In genomic region chr4:138851463-138851862, GRCm38 (mm10) we compare ENCODE assay signal across 8 mouse cellular contexts. TPM values are rescaled to one million over a fixed set of nuclear protein-coding genes. Genes with fewer than 3 reads are reported as not detected.
DNase-seq lines count a peak whose midpoint lies in the region; ATAC-seq and TF ChIP-seq lines count a peak whose summit lies in the region.

No protein-coding gene starts in this region.

- peak; percentile 100 for TF ChIP-seq CTCF in midbrain, postnatal 0 days (IDR thresholded peaks at IDR 0.05)

- no peak overlapping the region for H3K9ac ChIP-seq in kidney, embryonic 15.5 days
- no peak overlapping the region for H3K9ac ChIP-seq in intestine, embryonic 16.5 days (ENCODE audit: low read depth, low read length)
- no peak overlapping the region for H3K9ac ChIP-seq in midbrain, postnatal 0 days (replicated peaks; ENCODE audit: low read length, poor library complexity, severe bottlenecking)

- ATAC-seq in kidney, embryonic 15.5 days (replicated peaks; ENCODE audit: low FRiP score): no peak
- ATAC-seq in intestine, embryonic 16.5 days: peak; percentile 44; the same call in 1 of the 2 replicates
- ATAC-seq in midbrain, postnatal 0 days (ENCODE audit: low FRiP score): no peak

- no peaks in the 10 kb centered on the region for H3K36me3 ChIP-seq in kidney, embryonic 15.5 days
- no peaks in the 10 kb centered on the region for H3K36me3 ChIP-seq in intestine, embryonic 16.5 days (ENCODE audit: control insufficient read depth, insufficient read depth, low read length)
- H3K36me3 ChIP-seq in midbrain, postnatal 0 days (ENCODE audit: insufficient read depth, low read length): no peaks in the 10 kb centered on the region

- H3K27ac ChIP-seq in kidney, embryonic 15.5 days: no peak overlapping the region
- H3K27ac ChIP-seq in intestine, embryonic 16.5 days (ENCODE audit: low read length): no peak overlapping the region
- H3K27ac ChIP-seq in midbrain, postnatal 0 days (ENCODE audit: low read depth, low read length): no peak overlapping the region

- 0 out of 2 replicates have a peak, but pooled peaks cover 9% of the 10 kb centered on the region for H3K27me3 ChIP-seq in kidney, embryonic 15.5 days
- no peaks in the 10 kb centered on the region for H3K27me3 ChIP-seq in intestine, embryonic 16.5 days (replicated peaks; ENCODE audit: control insufficient read depth, insufficient read depth, low read length)
- H3K27me3 ChIP-seq in midbrain, postnatal 0 days (ENCODE audit: insufficient read depth, low read length): no peaks in the 10 kb centered on the region

- no peaks in the 10 kb centered on the region for H3K4me1 ChIP-seq in kidney, embryonic 15.5 days
- no peaks in the 10 kb centered on the region for H3K4me1 ChIP-seq in intestine, embryonic 16.5 days (ENCODE audit: control insufficient read depth, insufficient read depth, low read length)
- 0 out of 2 replicates have a peak, but pooled peaks cover 3% of the 10 kb centered on the region for H3K4me1 ChIP-seq in midbrain, postnatal 0 days (ENCODE audit: insufficient read depth, low read length)

- 3% methylated on average over 4 of the region's 4 CpGs for WGBS in kidney, embryonic 15.5 days
- WGBS in intestine, embryonic 16.5 days: 2% methylated on average over 4 of the region's 4 CpGs
- WGBS in midbrain, postnatal 0 days: 3% methylated on average over 4 of the region's 4 CpGs

- no peaks in the 10 kb centered on the region for H3K9me3 ChIP-seq in kidney, embryonic 15.5 days (replicated peaks)
- H3K9me3 ChIP-seq in intestine, embryonic 16.5 days (ENCODE audit: control insufficient read depth, low read length): no peaks in the 10 kb centered on the region
- no peaks in the 10 kb centered on the region for H3K9me3 ChIP-seq in midbrain, postnatal 0 days (ENCODE audit: low read length)

- H3K4me3 ChIP-seq in kidney, embryonic 15.5 days (replicated peaks): no peak overlapping the region
- no peak overlapping the region for H3K4me3 ChIP-seq in intestine, embryonic 16.5 days (ENCODE audit: low read length)
- H3K4me3 ChIP-seq in midbrain, postnatal 0 days (ENCODE audit: low read depth, low read length): no peak overlapping the region

- peak; percentile 24 for DNase-seq in kidney, adult 11 months
- peak; percentile 89 to 93 for DNase-seq in cerebellum, postnatal 10 days
- peak; percentile 73 to 83 for DNase-seq in frontal cortex, postnatal 14 days (ENCODE audit: low spot score in 2 of 2)
- peak; percentile 78 to 92 for DNase-seq in left cerebral cortex, postnatal 25 days (ENCODE audit: low spot score in 2 of 2)
- peak; percentile 79 for DNase-seq in midbrain, postnatal 0 days (ENCODE audit: low spot score)
- peak; percentile 30 to 57 for DNase-seq in spleen, postnatal 14 days (ENCODE audit: low spot score in 2 of 2)

- no peak overlapping the region for H3K4me2 ChIP-seq in kidney, embryonic 15.5 days
- no peak overlapping the region for H3K4me2 ChIP-seq in intestine, embryonic 16.5 days (ENCODE audit: low read depth, low read length)
- no peak overlapping the region for H3K4me2 ChIP-seq in midbrain, postnatal 0 days (ENCODE audit: low read depth, low read length, poor library complexity, severe bottlenecking)

- intact Hi-C loops in left cerebral cortex, postnatal 25 days (cut with DNase I): loop anchor here (1.0 to 10.0 kb wide), 4 partner anchors 103 to 527 kb away; partner anchors contain the start of gene Pink1

RNA-seq across cellular contexts. Expression of gene Pla2g5, which starts 11.8 kb away (rescaled TPM):
- polyA plus RNA-seq in kidney, embryonic 15.5 days (2015; fragmentation: Nextera tagmentation; extraction: Ambion mirVana): 0.38 and 0.55 TPM in 2 replicates
- 0.15 and 0.23 TPM in 2 replicates for polyA plus RNA-seq in intestine, embryonic 16.5 days (2015; fragmentation: Nextera tagmentation; extraction: Ambion mirVana)
- total RNA-seq in left cerebral cortex, postnatal 25 days (2021): 1 to 10 TPM; 7.0 to 7.9 TPM
- 0.76 and 2.5 TPM in 2 replicates for total RNA-seq in midbrain, postnatal 0 days (2014; rRNA removed)
- 0.64 and 0.81 TPM in 2 replicates for polyA plus RNA-seq in midbrain, postnatal 0 days (2015; fragmentation: Nextera tagmentation; extraction: Ambion mirVana)

RNA-seq across cellular contexts. Expression of gene Gm13030, which starts 22.3 kb away (rescaled TPM):
- not detected in 2 replicates for polyA plus RNA-seq in kidney, embryonic 15.5 days (2015; fragmentation: Nextera tagmentation; extraction: Ambion mirVana)
- polyA plus RNA-seq in intestine, embryonic 16.5 days (2015; fragmentation: Nextera tagmentation; extraction: Ambion mirVana): not detected in 2 replicates
- total RNA-seq in left cerebral cortex, postnatal 25 days (2021): not detected
- not detected in 2 replicates for total RNA-seq in midbrain, postnatal 0 days (2014; rRNA removed)
- polyA plus RNA-seq in midbrain, postnatal 0 days (2015; fragmentation: Nextera tagmentation; extraction: Ambion mirVana): not detected in 2 replicates

RNA-seq across cellular contexts. Expression of gene Pla2g2e, which starts 26.3 kb away (rescaled TPM):
- polyA plus RNA-seq in kidney, embryonic 15.5 days (2015; fragmentation: Nextera tagmentation; extraction: Ambion mirVana): 0.30 and 0.48 TPM in 2 replicates
- 0.18 TPM in 1 of 2 replicates, not detected in the other for polyA plus RNA-seq in intestine, embryonic 16.5 days (2015; fragmentation: Nextera tagmentation; extraction: Ambion mirVana)
- total RNA-seq in left cerebral cortex, postnatal 25 days (2021): not detected
- not detected in 2 replicates for total RNA-seq in midbrain, postnatal 0 days (2014; rRNA removed)
- not detected in 2 replicates for polyA plus RNA-seq in midbrain, postnatal 0 days (2015; fragmentation: Nextera tagmentation; extraction: Ambion mirVana)

Comparison
In these comparisons a context has a peak if more than half of its experiments do, and no peak if none do; other contexts are left out.
1. DNase-seq: peak in every context shown above with its lines; median percentile 91 in cerebellum, postnatal 10 days; 85 in left cerebral cortex, postnatal 25 days; 79 in midbrain, postnatal 0 days; 78 in frontal cortex, postnatal 14 days; 44 in spleen, postnatal 14 days; 24 in kidney, adult 11 months.